Mouse (Mus musculus) lung, postnatal 0 days (tissue): ENCODE results near the gene Uvrag. TPM values are rescaled to one million over a fixed set of nuclear protein-coding genes. Genes with fewer than 3 reads are reported as not detected.

Experiments
- ATAC-seq: fragments of 200-750 bp; cut with Nextera tagmentation; 2 replicates; pipeline ENCODE4 v1.8.0; 2017; ENCODE audit warnings: moderate library complexity
- DNase-seq: peaks from one replicate; pipeline ENCODE4 v3.0.0-alpha.2; 2016; ENCODE audit warnings: low spot score
- H3K27ac ChIP-seq: fragments of 300-500 bp; sonication (generic); 2 replicates; pipeline ENCODE4 v1.5.1; 2014; ENCODE audit warnings: antibody characterized with exemption, mild to moderate bottlenecking, low read length, mixed read lengths
- H3K27me3 ChIP-seq: fragments of 300-500 bp; sonication (generic); replicated peaks from 2 replicates; pipeline ENCODE4 v1.6.1; 2014; ENCODE audit warnings: low read length, mixed read lengths; ENCODE audit not compliant: insufficient read depth
- H3K36me3 ChIP-seq: fragments of 300-500 bp; sonication (generic); 2 replicates; pipeline ENCODE4 v1.6.1; 2014; ENCODE audit warnings: low read length, mixed read lengths; ENCODE audit not compliant: insufficient read depth
- H3K4me1 ChIP-seq: fragments of 300-500 bp; sonication (generic); 2 replicates; pipeline ENCODE4 v1.6.1; 2014; ENCODE audit warnings: antibody characterized with exemption, low read depth, low read length, mixed read lengths; ENCODE audit not compliant: insufficient read depth
- H3K4me2 ChIP-seq: fragments of 300-500 bp; sonication (generic); replicated peaks from 2 replicates; pipeline ENCODE4 v1.6.1; 2014; ENCODE audit warnings: low read depth, mild to moderate bottlenecking, low read length, moderate library complexity, mixed read lengths
- H3K4me3 ChIP-seq: fragments of 300-500 bp; sonication (generic); 2 replicates; pipeline ENCODE4 v1.5.1; 2014; ENCODE audit warnings: low read depth, low read length
- H3K9ac ChIP-seq: fragments of 300-500 bp; sonication (generic); replicated peaks from 2 replicates; pipeline ENCODE4 v1.6.1; 2014; ENCODE audit warnings: low read depth, mild to moderate bottlenecking
- H3K9me3 ChIP-seq: fragments of 300-500 bp; sonication (generic); 2 replicates; pipeline ENCODE4 v1.6.1; 2016; ENCODE audit warnings: low read length, mixed read lengths
- CTCF ChIP-seq: IDR thresholded peaks from 2 replicates; pipeline ENCODE4 v1.5.1; 2016; ENCODE audit warnings: antibody characterized with exemption, mild to moderate bottlenecking
- EP300 ChIP-seq: IDR thresholded peaks from 2 replicates; pipeline ENCODE4 v1.6.1; 2016; ENCODE audit warnings: antibody characterized with exemption, mild to moderate bottlenecking, control low read depth
- whole genome bisulfite sequencing: fragments of 180-500 bp; shearing (Covaris S2); extraction: QIAGEN DNeasy Blood & Tissue Kit; methylation state at CpG from one replicate; pipeline ENCODE4 v1.1.7; 2014; 5-methylcytosine and 5-hydroxymethylcytosine counted together
- polyA plus RNA-seq: library from polyadenylated mRNA; unstranded; fragments of >200 nt; fragmentation: Nextera tagmentation; extraction: Ambion mirVana; gene quantifications from 2 replicates; pipeline ENCODE4 v1.2.1, GENCODE M21; 2015

Uvrag gene
- polyA plus RNA-seq, 1 experiment from 2014 or later = 23.4 TPM

DNA sequence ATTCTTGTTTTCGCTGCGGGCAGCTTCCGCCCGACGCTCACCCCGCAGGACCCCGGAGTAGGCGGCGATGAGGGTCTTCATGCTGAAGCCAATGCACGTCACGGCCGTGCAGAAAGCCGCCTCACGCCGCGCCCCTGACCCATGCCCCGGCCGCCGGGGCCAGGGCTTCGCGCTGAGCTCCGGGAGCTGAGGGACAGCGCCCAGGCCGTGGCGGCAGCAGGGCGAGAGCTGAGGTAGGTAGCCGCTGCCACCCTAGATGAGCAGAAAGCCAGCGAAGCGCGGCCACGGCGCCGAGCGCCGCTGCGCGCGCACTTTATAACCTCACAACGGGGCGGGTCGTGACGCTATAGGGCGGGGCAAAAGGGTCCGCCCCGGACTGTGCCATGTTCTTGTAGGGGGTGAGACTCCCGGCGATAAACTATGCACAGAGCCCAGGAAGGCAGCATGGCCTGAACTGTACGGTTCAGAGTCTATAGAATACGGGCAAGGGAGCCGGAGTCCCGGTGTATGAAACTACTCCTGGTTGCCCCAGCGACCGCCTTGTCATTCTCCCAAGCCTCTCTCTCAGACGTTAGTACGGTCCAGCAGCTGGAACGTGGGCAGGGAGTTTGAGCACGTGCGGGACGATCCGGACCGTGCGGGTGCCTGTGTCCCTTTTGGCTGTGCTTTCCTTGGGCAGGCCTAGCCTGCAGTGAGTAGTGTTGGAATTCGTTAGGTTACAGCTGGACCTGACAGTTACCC lies 41.7 kb upstream of the Uvrag start, which contains the start of gene Dgat2:
Dgat2 (minus strand) TSS at position 288 of the 741 bp plus-strand sequence.
- no peaks in the 10 kb centered on the region for H3K9me3 ChIP-seq
- 1% methylated on average over 63 of the region's 63 CpGs for WGBS
- H3K36me3 ChIP-seq = no peaks in the 10 kb centered on the region
- ATAC-seq = peak; percentile 95
- H3K27ac ChIP-seq = peak within 1 kb of the TSS; percentile 78
- H3K4me1 ChIP-seq = peaks cover 2% of the 10 kb centered on the region; the same call in 1 of the 2 replicates
- TF ChIP-seq EP300 (peak; percentile 84), CTCF (no peak; the same call in 1 of the 2 replicates)
- no peaks in the 10 kb centered on the region for H3K27me3 ChIP-seq
- peak within 1 kb of the TSS; percentile 95 for H3K4me2 ChIP-seq
- H3K9ac ChIP-seq = peak within 1 kb of the TSS; percentile 58
- DNase-seq = peak; percentile 97
- H3K4me3 ChIP-seq = peak within 1 kb of the TSS; percentile 71

DNA sequence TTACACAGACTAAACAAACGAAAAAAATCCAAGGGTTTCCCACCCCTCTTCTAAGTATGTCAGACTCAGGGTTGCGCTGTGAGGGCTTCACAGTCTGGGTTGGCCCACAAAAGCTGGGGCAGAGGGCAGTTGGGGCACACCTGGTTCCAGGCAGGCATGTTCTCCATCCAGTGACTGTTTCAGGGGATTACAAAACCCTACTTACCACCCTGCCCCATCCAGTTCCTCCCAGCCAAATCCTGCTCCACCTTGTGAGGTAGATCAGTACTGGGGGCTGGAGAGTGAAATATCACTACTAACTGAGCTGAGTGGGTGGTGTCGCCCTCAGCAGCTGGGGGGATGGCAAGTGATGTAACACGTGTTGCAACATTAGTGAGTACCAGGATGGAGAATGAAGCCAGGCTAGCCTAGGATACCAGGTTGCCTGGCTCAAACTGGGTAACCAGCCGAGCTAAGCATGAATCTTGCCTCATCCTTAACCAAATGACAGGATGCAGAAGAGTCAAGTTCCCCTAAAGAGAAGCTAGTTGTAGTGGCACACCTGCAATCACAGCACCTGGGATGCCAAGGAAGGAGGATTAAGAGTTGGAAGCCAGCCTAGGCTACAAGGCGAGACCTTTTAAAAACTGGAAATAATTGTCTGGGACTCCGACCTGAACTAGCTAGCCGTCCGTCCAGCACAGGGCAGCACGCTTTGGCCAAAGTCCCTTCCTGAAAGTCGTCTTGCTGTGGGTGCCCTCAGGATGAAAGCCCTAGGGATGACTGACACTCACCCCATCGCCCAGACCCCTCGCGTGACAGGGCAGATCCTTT lies 40.9 kb upstream of the Uvrag start:
- peak overlapping the region; percentile 95 for H3K4me2 ChIP-seq
- ATAC-seq = peak; percentile 23
- H3K4me3 ChIP-seq = peak overlapping the region; percentile 71
- peak; percentile 56 for DNase-seq
- H3K4me1 ChIP-seq = peaks cover 2% of the 10 kb centered on the region; the same call in 1 of the 2 replicates
- peak overlapping the region; percentile 58 for H3K9ac ChIP-seq
- no peaks in the 10 kb centered on the region for H3K9me3 ChIP-seq
- 17% methylated on average over 14 of the region's 14 CpGs for WGBS
- no peaks in the 10 kb centered on the region for H3K27me3 ChIP-seq
- TF ChIP-seq EP300 (no peak), CTCF (no peak)
- H3K27ac ChIP-seq = peak overlapping the region; percentile 78
- H3K36me3 ChIP-seq = no peaks in the 10 kb centered on the region

DNA sequence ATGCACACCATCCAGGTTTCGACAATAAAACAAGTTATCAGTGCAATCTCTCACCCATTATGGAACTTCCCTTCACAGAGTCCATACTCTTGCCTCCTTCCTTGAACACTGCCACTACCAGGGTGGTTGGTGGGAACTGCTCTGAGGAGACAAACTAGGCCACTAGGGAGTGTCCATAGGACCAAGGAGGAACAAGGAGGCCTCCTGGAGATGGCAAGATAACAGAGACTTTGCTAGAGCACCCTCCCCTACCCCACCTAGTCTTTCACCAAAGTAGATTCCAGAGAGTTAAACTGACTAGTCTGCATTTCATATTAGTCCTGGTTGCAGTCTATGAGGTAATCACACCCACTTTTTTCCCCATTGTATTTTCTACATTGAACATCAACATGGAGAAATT lies 39.2 kb upstream of the Uvrag start:
- H3K27me3 ChIP-seq = no peaks in the 10 kb centered on the region
- no peak overlapping the region for H3K4me2 ChIP-seq
- ATAC-seq (no peak), DNase-seq (no peak)
- no peak overlapping the region for H3K4me3 ChIP-seq
- peaks cover 2% of the 10 kb centered on the region; the same call in 1 of the 2 replicates for H3K4me1 ChIP-seq
- TF ChIP-seq CTCF (peak; percentile 5; the same call in 1 of the 2 replicates), EP300 (no peak)
- 64% methylated on average over 1 of the region's 1 CpGs for WGBS
- H3K9ac ChIP-seq = no peak overlapping the region
- H3K9me3 ChIP-seq = no peaks in the 10 kb centered on the region
- H3K27ac ChIP-seq = no peak overlapping the region
- H3K36me3 ChIP-seq = no peaks in the 10 kb centered on the region

DNA sequence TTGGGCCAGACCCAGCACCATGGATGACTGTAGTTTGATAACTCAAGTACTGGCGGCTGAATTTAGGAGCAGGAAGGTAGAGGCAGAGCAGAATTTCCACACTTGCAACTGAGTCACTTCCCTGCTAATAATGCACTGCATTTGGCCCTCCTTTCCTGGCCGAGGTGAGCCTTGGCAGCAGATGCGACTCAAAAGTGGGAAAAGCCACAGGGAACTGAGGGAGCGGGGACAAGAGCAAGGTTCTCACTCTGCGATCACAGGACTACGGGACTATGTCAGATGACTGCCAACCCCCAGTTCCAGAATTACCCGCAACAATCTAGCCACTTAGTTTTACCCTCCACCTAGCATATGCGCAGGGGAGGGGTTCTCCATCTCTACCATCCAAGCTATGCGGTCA lies 38.3 kb upstream of the Uvrag start:
- H3K36me3 ChIP-seq = no peaks in the 10 kb centered on the region
- H3K9me3 ChIP-seq = no peaks in the 10 kb centered on the region
- H3K4me2 ChIP-seq = no peak overlapping the region
- peaks cover 2% of the 10 kb centered on the region; the same call in 1 of the 2 replicates for H3K4me1 ChIP-seq
- WGBS = 87% methylated on average over 9 of the region's 9 CpGs
- no peak overlapping the region for H3K4me3 ChIP-seq
- no peak for TF ChIP-seq EP300
- no peak for TF ChIP-seq CTCF
- H3K27me3 ChIP-seq = no peaks in the 10 kb centered on the region
- H3K27ac ChIP-seq = no peak overlapping the region
- no peak for DNase-seq
- no peak for ATAC-seq
- H3K9ac ChIP-seq = no peak overlapping the region

DNA sequence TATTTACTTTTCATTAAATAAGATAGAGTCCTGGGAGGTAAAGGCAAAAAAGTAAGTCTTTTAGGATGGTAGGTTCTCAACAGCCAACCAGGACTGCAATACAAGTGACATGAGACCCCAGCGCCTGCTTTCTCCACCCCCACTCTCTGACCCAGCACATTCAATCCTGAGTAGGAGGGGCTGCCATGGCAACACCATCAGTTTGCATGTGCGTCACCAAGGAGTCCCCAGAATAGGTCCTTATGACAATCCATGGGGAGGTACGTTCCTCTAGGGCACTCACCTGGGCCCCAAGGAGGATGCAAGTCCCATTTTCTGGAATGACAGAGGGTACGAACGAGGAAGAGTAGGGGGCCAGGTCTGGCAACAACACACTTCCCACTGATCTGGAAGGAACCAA lies 36.4 kb upstream of the Uvrag start:
- H3K9ac ChIP-seq = no peak overlapping the region
- no peaks in the 10 kb centered on the region for H3K9me3 ChIP-seq
- TF ChIP-seq EP300 (no peak), CTCF (no peak)
- H3K4me2 ChIP-seq = no peak overlapping the region
- no peak overlapping the region for H3K4me3 ChIP-seq
- H3K27me3 ChIP-seq = no peaks in the 10 kb centered on the region
- H3K27ac ChIP-seq = no peak overlapping the region
- ATAC-seq (no peak), DNase-seq (no peak)
- 87% methylated on average over 5 of the region's 5 CpGs for WGBS
- peaks cover 2% of the 10 kb centered on the region; the same call in 1 of the 2 replicates for H3K4me1 ChIP-seq
- H3K36me3 ChIP-seq = no peaks in the 10 kb centered on the region

DNA sequence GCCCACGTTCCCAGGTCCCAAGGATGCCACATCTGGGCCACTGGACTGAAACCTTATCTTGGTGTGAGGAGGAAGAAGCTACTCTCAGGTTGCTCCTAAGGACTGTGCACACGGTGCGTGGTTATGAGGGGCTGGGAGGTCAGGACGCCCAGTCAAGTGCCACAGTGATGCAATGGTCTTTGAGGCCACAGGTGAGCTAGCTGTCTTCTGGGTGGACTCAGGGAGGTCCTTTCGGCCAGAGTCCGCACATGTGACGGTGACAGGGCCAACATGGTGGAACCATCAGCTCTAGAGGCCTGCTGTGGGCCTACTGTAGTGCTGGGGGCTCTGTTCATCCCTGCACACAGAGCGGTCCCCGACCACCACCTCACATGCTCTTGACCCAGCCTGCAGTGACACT lies 34.7 kb upstream of the Uvrag start:
- no peaks in the 10 kb centered on the region for H3K27me3 ChIP-seq
- no peak overlapping the region for H3K4me2 ChIP-seq
- H3K36me3 ChIP-seq = no peaks in the 10 kb centered on the region
- WGBS = 86% methylated on average over 9 of the region's 9 CpGs
- H3K4me1 ChIP-seq = peaks cover 2% of the 10 kb centered on the region; the same call in 1 of the 2 replicates
- no peak overlapping the region for H3K9ac ChIP-seq
- no peak for DNase-seq
- H3K27ac ChIP-seq = no peak overlapping the region
- ATAC-seq = no peak
- no peaks in the 10 kb centered on the region for H3K9me3 ChIP-seq
- no peak for TF ChIP-seq CTCF
- TF ChIP-seq EP300 = no peak
- H3K4me3 ChIP-seq = no peak overlapping the region
